33 mouse cellular contexts compared by ENCODE assay signal in genomic region chr10:26226734-26227133, GRCm38 (mm10). TPM values are rescaled to one million over a fixed set of nuclear protein-coding genes. Genes with fewer than 3 reads are reported as not detected.
DNase-seq lines count a peak whose midpoint lies in the region; ATAC-seq lines count a peak whose summit lies in the region.
"Had no signal": no experiment of that assay in that cellular context is flagged by ENCODE, and none has a peak within 500 bp of the region (broad histone marks: within the 10 kb centered on the region; RNA-seq: fewer than 3 reads in every experiment).

No protein-coding gene starts in this region.

- intact Hi-C loops in heart, postnatal 36 days (cut with DNase I), result no loop called here

- peak; percentile 58 for DNase-seq in heart, embryonic 10.5 days (ENCODE audit: low spot score)
- no peak for DNase-seq in heart, postnatal 36 days
- peak; percentile 11 for DNase-seq in embryo, embryonic 11.5 days (ENCODE audit: low read depth, low spot score)
- peak; percentile 9 to 42 for DNase-seq in lung, postnatal 4 days
- DNase-seq in hindbrain, embryonic 11.5 days (ENCODE audit: low spot score), result no peak
- no peak for DNase-seq in thymus, postnatal 4 days
- DNase-seq: adrenal gland, postnatal 10 days; cerebellum, adult 8-10 months; cerebellum, postnatal 25 days; gastrocnemius, postnatal 10 days; kidney, postnatal 25 days; liver, postnatal 0 days had no signal

- no peak overlapping the region for H3K9ac ChIP-seq in lung, embryonic 16.5 days (ENCODE audit: low read length)
- no peak overlapping the region for H3K9ac ChIP-seq in hindbrain, embryonic 11.5 days (ENCODE audit: low read depth, low read length)
- H3K9ac ChIP-seq in heart, embryonic 11.5 days (ENCODE audit: low read depth, low read length), result no peak overlapping the region
- H3K9ac ChIP-seq: embryonic facial prominence, embryonic 15.5 days; forebrain, embryonic 15.5 days; heart, embryonic 15.5 days; hindbrain, embryonic 13.5 days; liver, embryonic 12.5 days; liver, postnatal 0 days; midbrain, embryonic 13.5 days; neural tube, embryonic 13.5 days had no signal

- no peaks in the 10 kb centered on the region for H3K4me1 ChIP-seq in heart, embryonic 10.5 days
- H3K4me1 ChIP-seq in lung, embryonic 16.5 days (replicated peaks; ENCODE audit: control insufficient read depth, insufficient read depth, low read length), result peaks cover 4% of the 10 kb centered on the region; the same call in 1 of the 2 replicates
- H3K4me1 ChIP-seq in hindbrain, embryonic 11.5 days (replicated peaks; ENCODE audit: control insufficient read depth, insufficient read depth, low read length), result no peaks in the 10 kb centered on the region
- no peaks in the 10 kb centered on the region for H3K4me1 ChIP-seq in heart, embryonic 11.5 days (ENCODE audit: control insufficient read depth, insufficient read depth, low read length)
- H3K4me1 ChIP-seq: embryonic facial prominence, embryonic 10.5 days; embryonic facial prominence, embryonic 15.5 days; forebrain, embryonic 15.5 days; heart, embryonic 15.5 days; hindbrain, embryonic 13.5 days; liver, embryonic 12.5 days; megakaryocyte, embryonic 14.5 days; midbrain, embryonic 13.5 days; neural tube, embryonic 13.5 days had no signal

- H3K4me2 ChIP-seq in lung, embryonic 16.5 days (ENCODE audit: low read depth, low read length), result no peak overlapping the region
- H3K4me2 ChIP-seq in hindbrain, embryonic 11.5 days (replicated peaks; ENCODE audit: low read depth, low read length), result no peak overlapping the region
- H3K4me2 ChIP-seq in heart, embryonic 11.5 days, result no peak overlapping the region
- H3K4me2 ChIP-seq: embryonic facial prominence, embryonic 15.5 days; forebrain, embryonic 15.5 days; heart, embryonic 15.5 days; hindbrain, embryonic 13.5 days; liver, embryonic 12.5 days; midbrain, embryonic 13.5 days; neural tube, embryonic 13.5 days had no signal

- no peaks in the 10 kb centered on the region for H3K9me3 ChIP-seq in heart, embryonic 10.5 days
- H3K9me3 ChIP-seq in lung, embryonic 16.5 days (ENCODE audit: control insufficient read depth, low read length), result no peaks in the 10 kb centered on the region
- H3K9me3 ChIP-seq in hindbrain, embryonic 11.5 days (ENCODE audit: control insufficient read depth, low read length), result no peaks in the 10 kb centered on the region
- no peaks in the 10 kb centered on the region for H3K9me3 ChIP-seq in heart, embryonic 11.5 days (replicated peaks; ENCODE audit: control insufficient read depth, low read length)
- H3K9me3 ChIP-seq: embryonic facial prominence, embryonic 10.5 days; embryonic facial prominence, embryonic 15.5 days; forebrain, embryonic 15.5 days; heart, embryonic 15.5 days; hindbrain, embryonic 13.5 days; liver, embryonic 12.5 days; megakaryocyte, embryonic 14.5 days; midbrain, embryonic 13.5 days; neural tube, embryonic 13.5 days had no signal

- WGBS in heart, embryonic 10.5 days, result 31% methylated on average over 2 of the region's 2 CpGs
- WGBS in lung, embryonic 16.5 days, result 23% methylated on average over 2 of the region's 2 CpGs
- WGBS in hindbrain, embryonic 11.5 days, result 59% methylated on average over 2 of the region's 2 CpGs
- WGBS in heart, embryonic 11.5 days (ENCODE audit: insufficient replicate concordance), result 26% methylated on average over 2 of the region's 2 CpGs

- no peaks in the 10 kb centered on the region for H3K36me3 ChIP-seq in heart, embryonic 10.5 days
- H3K36me3 ChIP-seq in lung, embryonic 16.5 days (ENCODE audit: control insufficient read depth, insufficient read depth, low read length), result no peaks in the 10 kb centered on the region
- H3K36me3 ChIP-seq in hindbrain, embryonic 11.5 days (ENCODE audit: control insufficient read depth, insufficient read depth, low read length), result no peaks in the 10 kb centered on the region
- H3K36me3 ChIP-seq in heart, embryonic 11.5 days (ENCODE audit: control insufficient read depth, insufficient read depth, low read length), result no peaks in the 10 kb centered on the region
- H3K36me3 ChIP-seq: embryonic facial prominence, embryonic 10.5 days; embryonic facial prominence, embryonic 15.5 days; forebrain, embryonic 15.5 days; heart, embryonic 15.5 days; hindbrain, embryonic 13.5 days; liver, embryonic 12.5 days; midbrain, embryonic 13.5 days; neural tube, embryonic 13.5 days had no signal

- H3K27me3 ChIP-seq in heart, embryonic 10.5 days (ENCODE audit: insufficient read depth, poor library complexity, severe bottlenecking), result no peaks in the 10 kb centered on the region
- no peaks in the 10 kb centered on the region for H3K27me3 ChIP-seq in lung, embryonic 16.5 days (ENCODE audit: control insufficient read depth, insufficient read depth, low read depth, low read length)
- H3K27me3 ChIP-seq in hindbrain, embryonic 11.5 days (ENCODE audit: control insufficient read depth, insufficient read depth, low read length), result no peaks in the 10 kb centered on the region
- no peaks in the 10 kb centered on the region for H3K27me3 ChIP-seq in heart, embryonic 11.5 days (ENCODE audit: control insufficient read depth, insufficient read depth, low read length)
- H3K27me3 ChIP-seq: embryonic facial prominence, embryonic 15.5 days; forebrain, embryonic 15.5 days; heart, embryonic 15.5 days; hindbrain, embryonic 13.5 days; liver, embryonic 12.5 days; megakaryocyte, embryonic 14.5 days; midbrain, embryonic 13.5 days; neural tube, embryonic 13.5 days had no signal

- no peak overlapping the region for H3K4me3 ChIP-seq in heart, embryonic 10.5 days
- no peak overlapping the region for H3K4me3 ChIP-seq in lung, embryonic 16.5 days (ENCODE audit: low read length)
- H3K4me3 ChIP-seq in hindbrain, embryonic 11.5 days (ENCODE audit: low read depth, low read length), result no peak overlapping the region
- no peak overlapping the region for H3K4me3 ChIP-seq in heart, embryonic 11.5 days (ENCODE audit: low read depth, low read length)
- H3K4me3 ChIP-seq: embryonic facial prominence, embryonic 10.5 days; embryonic facial prominence, embryonic 15.5 days; forebrain, embryonic 15.5 days; heart, embryonic 15.5 days; hindbrain, embryonic 13.5 days; left cerebral cortex, adult 2 months; liver, embryonic 12.5 days; megakaryocyte, embryonic 14.5 days; midbrain, embryonic 13.5 days; neural tube, embryonic 13.5 days had no signal

- ATAC-seq in lung, embryonic 16.5 days (ENCODE audit: low read depth), result peak; percentile 94
- ATAC-seq in hindbrain, embryonic 11.5 days (ENCODE audit: low FRiP score), result no peak
- no peak for ATAC-seq in heart, embryonic 11.5 days (replicated peaks; ENCODE audit: insufficient number of reproducible peaks, low FRiP score, low TSS enrichment)
- ATAC-seq: forebrain, embryonic 15.5 days; intestine, postnatal 0 days; liver, embryonic 12.5 days; liver, postnatal 0 days; midbrain, embryonic 13.5 days; Patski had no signal

- H3K27ac ChIP-seq in heart, embryonic 10.5 days, result no peak overlapping the region
- H3K27ac ChIP-seq in lung, embryonic 16.5 days (ENCODE audit: low read length), result peak overlapping the region; percentile 11
- H3K27ac ChIP-seq in hindbrain, embryonic 11.5 days (ENCODE audit: low read depth, low read length), result no peak overlapping the region
- no peak overlapping the region for H3K27ac ChIP-seq in heart, embryonic 11.5 days (ENCODE audit: low read depth, low read length)
- H3K27ac ChIP-seq: embryonic facial prominence, embryonic 10.5 days; embryonic facial prominence, embryonic 15.5 days; forebrain, embryonic 15.5 days; heart, embryonic 15.5 days; hindbrain, embryonic 13.5 days; left cerebral cortex, adult 2 months; liver, embryonic 12.5 days; midbrain, embryonic 13.5 days; neural tube, embryonic 13.5 days had no signal

RNA-seq across cellular contexts. Expression of gene Samd3, which starts 2.8 kb away (rescaled TPM):
- polyA plus RNA-seq in heart, embryonic 10.5 days (2016; fragmentation: Nextera tagmentation; extraction: Ambion mirVana), result 0.23 TPM in 1 of 2 replicates, not detected in the other
- total RNA-seq in heart, postnatal 36 days (2021), result not detected
- 0.28 and 0.49 TPM in 2 replicates for polyA plus RNA-seq in lung, embryonic 16.5 days (2015; fragmentation: Nextera tagmentation; extraction: Ambion mirVana)
- 0.37 TPM in 1 of 2 replicates, not detected in the other for polyA plus RNA-seq in hindbrain, embryonic 11.5 days (2014; fragmentation: Nextera tagmentation; extraction: Ambion mirVana)
- polyA plus RNA-seq in heart, embryonic 11.5 days (2014; fragmentation: Nextera tagmentation; extraction: Ambion mirVana), result not detected in 2 replicates
- total RNA-seq: adrenal gland, postnatal 10 days; gastrocnemius, postnatal 10 days; heart, adult 8-10 months; heart, postnatal 25 days; layer of hippocampus, adult 18-20 months; MEL had no signal
- polyA plus RNA-seq: heart, embryonic 15.5 days; intestine, postnatal 0 days; kidney, embryonic 14.5 days; liver, embryonic 12.5 days; neural tube, embryonic 13.5 days; Patski; stomach, embryonic 14.5 days; testis, adult 2 months had no signal

Comparison
In these comparisons a context has a peak if more than half of its experiments do, and no peak if none do; other contexts are left out.
1. DNase-seq: peak in heart, embryonic 10.5 days (single experiment), embryo, embryonic 11.5 days (single experiment) and lung, postnatal 4 days (2 of 2); none in heart, postnatal 36 days (0 of 2), hindbrain, embryonic 11.5 days (single experiment) and thymus, postnatal 4 days (single experiment).